Mouse (Mus musculus): Measurements from ENCODE around the gene Dnah9. TPM values are rescaled to one million over a fixed set of nuclear protein-coding genes. Genes with fewer than 3 reads are reported as not detected.

Dnah9 gene
- polyA plus RNA-seq, 1 experiment, result not detected

- TF ChIP-seq CTCF (IDR thresholded peaks at IDR 0.05; ENCODE audit: low read depth, low read length) (no peak), POLR2A (IDR thresholded peaks at IDR 0.05; ENCODE audit: borderline replicate concordance, low read depth, low read length) (no peak)
- H3K27ac ChIP-seq (ENCODE audit: insufficient read depth, low read depth, low read length), result no peak overlapping the region
- H3K4me1 ChIP-seq (ENCODE audit: control insufficient read depth, insufficient read depth, low read length), result no peaks in the 10 kb centered on the region
- no peak overlapping the region for H3K4me3 ChIP-seq (ENCODE audit: insufficient read depth, low read length)
Observed at GRCm38 (mm10) chr11:66083663-66084254, 84.6 kb downstream of the Dnah9 start.

GRCm38 (mm10) chr11:66072921-66073320, 95.4 kb downstream of the Dnah9 start:
- TF ChIP-seq POLR2A (IDR thresholded peaks at IDR 0.05; ENCODE audit: borderline replicate concordance, low read depth, low read length) (no peak), CTCF (IDR thresholded peaks at IDR 0.05; ENCODE audit: low read depth, low read length) (no peak)
- no peaks in the 10 kb centered on the region for H3K4me1 ChIP-seq (ENCODE audit: control insufficient read depth, insufficient read depth, low read length)

GRCm38 (mm10) chr11:66058956-66059355, 109.4 kb downstream of the Dnah9 start:
- TF ChIP-seq CTCF (IDR thresholded peaks at IDR 0.05; ENCODE audit: low read depth, low read length) (no peak), POLR2A (IDR thresholded peaks at IDR 0.05; ENCODE audit: borderline replicate concordance, low read depth, low read length) (no peak)
- no peaks in the 10 kb centered on the region for H3K4me1 ChIP-seq (ENCODE audit: control insufficient read depth, insufficient read depth, low read length)
- no peak overlapping the region for H3K4me3 ChIP-seq (ENCODE audit: insufficient read depth, low read length)

More at GRCm38 (mm10) chr11:66072921-66073320, 95.4 kb downstream of the Dnah9 start:
- no peak overlapping the region for H3K27ac ChIP-seq (ENCODE audit: insufficient read depth, low read depth, low read length)
- no peak overlapping the region for H3K4me3 ChIP-seq (ENCODE audit: insufficient read depth, low read length)

GRCm38 (mm10) chr11:66051294-66051693, 117.1 kb downstream of the Dnah9 start:
- no peak for TF ChIP-seq CTCF (IDR thresholded peaks at IDR 0.05; ENCODE audit: low read depth, low read length)
- Histone ChIP-seq H3K27ac (ENCODE audit: insufficient read depth, low read depth, low read length) (no peak overlapping the region), H3K4me1 (ENCODE audit: control insufficient read depth, insufficient read depth, low read length) (no peaks in the 10 kb centered on the region), H3K4me3 (ENCODE audit: insufficient read depth, low read length) (no peak overlapping the region)

More at GRCm38 (mm10) chr11:66058956-66059355, 109.4 kb downstream of the Dnah9 start:
- no peak overlapping the region for H3K27ac ChIP-seq (ENCODE audit: insufficient read depth, low read depth, low read length)

GRCm38 (mm10) chr11:66049146-66049545, 119.2 kb downstream of the Dnah9 start:
- TF ChIP-seq CTCF (IDR thresholded peaks at IDR 0.05; ENCODE audit: low read depth, low read length) (no peak), POLR2A (IDR thresholded peaks at IDR 0.05; ENCODE audit: borderline replicate concordance, low read depth, low read length) (no peak)
- Histone ChIP-seq H3K4me3 (ENCODE audit: insufficient read depth, low read length) (no peak overlapping the region), H3K4me1 (ENCODE audit: control insufficient read depth, insufficient read depth, low read length) (no peaks in the 10 kb centered on the region), H3K27ac (ENCODE audit: insufficient read depth, low read depth, low read length) (no peak overlapping the region)

GRCm38 (mm10) chr11:66046594-66047193, 121.7 kb downstream of the Dnah9 start:
- H3K4me3 ChIP-seq (ENCODE audit: insufficient read depth, low read length), result no peak overlapping the region
- no peaks in the 10 kb centered on the region for H3K4me1 ChIP-seq (ENCODE audit: control insufficient read depth, insufficient read depth, low read length)
- H3K27ac ChIP-seq (ENCODE audit: insufficient read depth, low read depth, low read length), result no peak overlapping the region
- no peak for TF ChIP-seq CTCF (IDR thresholded peaks at IDR 0.05; ENCODE audit: low read depth, low read length)
- TF ChIP-seq POLR2A (IDR thresholded peaks at IDR 0.05; ENCODE audit: borderline replicate concordance, low read depth, low read length), result no peak

- TF ChIP-seq CTCF (IDR thresholded peaks at IDR 0.05; ENCODE audit: low read depth, low read length) (no peak), POLR2A (IDR thresholded peaks at IDR 0.05; ENCODE audit: borderline replicate concordance, low read depth, low read length) (no peak)
- H3K27ac ChIP-seq (ENCODE audit: insufficient read depth, low read depth, low read length), result no peak overlapping the region
- H3K4me1 ChIP-seq (ENCODE audit: control insufficient read depth, insufficient read depth, low read length), result no peaks in the 10 kb centered on the region
- no peak overlapping the region for H3K4me3 ChIP-seq (ENCODE audit: insufficient read depth, low read length)
Observed at GRCm38 (mm10) chr11:66043635-66044034, 124.7 kb downstream of the Dnah9 start.

GRCm38 (mm10) chr11:66042531-66042930, 125.8 kb downstream of the Dnah9 start:
- no peak for TF ChIP-seq CTCF (IDR thresholded peaks at IDR 0.05; ENCODE audit: low read depth, low read length)
- TF ChIP-seq POLR2A (IDR thresholded peaks at IDR 0.05; ENCODE audit: borderline replicate concordance, low read depth, low read length), result no peak
- Histone ChIP-seq H3K27ac (ENCODE audit: insufficient read depth, low read depth, low read length) (no peak overlapping the region), H3K4me1 (ENCODE audit: control insufficient read depth, insufficient read depth, low read length) (no peaks in the 10 kb centered on the region), H3K4me3 (ENCODE audit: insufficient read depth, low read length) (no peak overlapping the region)

- Histone ChIP-seq H3K27ac (ENCODE audit: insufficient read depth, low read depth, low read length) (no peak overlapping the region), H3K4me3 (ENCODE audit: insufficient read depth, low read length) (no peak overlapping the region), H3K4me1 (ENCODE audit: control insufficient read depth, insufficient read depth, low read length) (no peaks in the 10 kb centered on the region)
- TF ChIP-seq CTCF (IDR thresholded peaks at IDR 0.05; ENCODE audit: low read depth, low read length), result no peak
- no peak for TF ChIP-seq POLR2A (IDR thresholded peaks at IDR 0.05; ENCODE audit: borderline replicate concordance, low read depth, low read length)
Observed at GRCm38 (mm10) chr11:66025728-66026127, 142.6 kb downstream of the Dnah9 start.

- Histone ChIP-seq H3K4me1 (ENCODE audit: control insufficient read depth, insufficient read depth, low read length) (no peaks in the 10 kb centered on the region), H3K27ac (ENCODE audit: insufficient read depth, low read depth, low read length) (no peak overlapping the region)
- TF ChIP-seq CTCF (IDR thresholded peaks at IDR 0.05; ENCODE audit: low read depth, low read length) (no peak), POLR2A (IDR thresholded peaks at IDR 0.05; ENCODE audit: borderline replicate concordance, low read depth, low read length) (no peak)
Observed at GRCm38 (mm10) chr11:65975871-65976270, 192.5 kb downstream of the Dnah9 start.

More at GRCm38 (mm10) chr11:65975871-65976270, 192.5 kb downstream of the Dnah9 start:
- no peak overlapping the region for H3K4me3 ChIP-seq (ENCODE audit: insufficient read depth, low read length)

All from bone marrow macrophage, adult 2 months (primary cell).